Mouse (Mus musculus): ENCODE data around the gene Itgam.

DNA sequence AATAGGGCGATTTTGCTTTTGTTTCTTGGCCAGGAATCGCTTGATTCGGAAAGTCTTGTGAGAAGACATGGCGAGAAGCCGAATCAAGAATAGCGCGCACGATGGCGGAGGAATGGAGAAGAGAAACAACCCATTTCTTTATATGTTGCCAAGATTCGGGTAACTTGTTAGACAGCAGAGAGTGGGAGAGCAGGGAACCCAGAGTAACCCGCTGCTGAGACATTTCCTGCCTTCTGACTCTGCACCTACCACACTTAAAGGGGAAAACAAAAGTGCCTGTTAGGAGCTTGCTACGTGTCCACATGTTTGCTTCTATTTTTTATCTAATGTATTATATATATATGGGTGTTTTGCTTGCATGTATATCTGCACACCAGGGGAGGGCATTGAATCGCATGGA lies 49.3 kb upstream of the Itgam start:
- no peak for TF ChIP-seq POLR2A (IDR thresholded peaks at IDR 0.05; ENCODE audit: extremely low read depth, insufficient read depth, low read length)
- TF ChIP-seq CTCF (IDR thresholded peaks at IDR 0.05; ENCODE audit: low read depth, low read length): no peak
